Mouse (Mus musculus) hindbrain, embryonic 16.5 days (tissue): ENCODE results near the gene Treml2. TPM values are rescaled to one million over a fixed set of nuclear protein-coding genes. Genes with fewer than 3 reads are reported as not detected.
"Not testable (repeated sequence)": the region's sequence is repeated elsewhere in the genome, so short reads cannot be mapped to it uniquely, and the experiment has no call there.

Source experiments
- ATAC-seq: fragments of 200-750 bp; cut with Nextera tagmentation; 2 replicates; pipeline ENCODE4 v1.8.0; 2017; ENCODE audit warnings: moderate TSS enrichment, moderate library complexity
- H3K27ac ChIP-seq: fragments of 300-500 bp; sonication (generic); 2 replicates; pipeline ENCODE4 v1.5.1; 2014; ENCODE audit warnings: low read depth, mild to moderate bottlenecking, control low read depth, low read length, moderate library complexity
- H3K27me3 ChIP-seq: fragments of 300-500 bp; sonication (generic); replicated peaks from 2 replicates; pipeline ENCODE4 v1.6.1; 2014; ENCODE audit warnings: low read length; ENCODE audit not compliant: control insufficient read depth, insufficient read depth
- H3K36me3 ChIP-seq: fragments of 300-500 bp; sonication (generic); 2 replicates; pipeline ENCODE4 v1.6.1; 2014; ENCODE audit warnings: mild to moderate bottlenecking, low read length, moderate library complexity, mixed read lengths; ENCODE audit not compliant: control insufficient read depth, insufficient read depth
- H3K4me1 ChIP-seq: fragments of 300-500 bp; sonication (generic); 2 replicates; pipeline ENCODE4 v1.6.1; 2014; ENCODE audit warnings: low read depth, low read length; ENCODE audit not compliant: control insufficient read depth, insufficient read depth
- H3K4me2 ChIP-seq: fragments of 300-500 bp; sonication (generic); 2 replicates; pipeline ENCODE4 v1.6.1; 2014; ENCODE audit warnings: mild to moderate bottlenecking, low read length, control low read depth, moderate library complexity
- H3K4me3 ChIP-seq: fragments of 300-500 bp; sonication (generic); 2 replicates; pipeline ENCODE4 v1.5.1; 2014; ENCODE audit warnings: mild to moderate bottlenecking, low read length, control low read depth, moderate library complexity
- H3K9ac ChIP-seq: fragments of 300-500 bp; sonication (generic); 2 replicates; pipeline ENCODE4 v1.6.1; 2014; ENCODE audit warnings: low read depth, mild to moderate bottlenecking, control low read depth, low read length, moderate library complexity
- H3K9me3 ChIP-seq: fragments of 300-500 bp; sonication (generic); 2 replicates; pipeline ENCODE4 v1.6.1; 2014; ENCODE audit warnings: mild to moderate bottlenecking, low read length, moderate library complexity; ENCODE audit not compliant: control insufficient read depth
- WGBS: fragments of 180-500 bp; shearing (Covaris S2); extraction: QIAGEN DNeasy Blood & Tissue Kit; methylation state at CpG from one replicate; pipeline ENCODE4 v1.1.7; 2014; 5-methylcytosine and 5-hydroxymethylcytosine counted together
- polyA plus RNA-seq: library from polyadenylated mRNA; unstranded; fragments of >200 nt; fragmentation: Nextera tagmentation; extraction: Ambion mirVana; gene quantifications from 2 replicates; pipeline ENCODE4 v1.2.1, GENCODE M21; 2015

The Treml2 gene
- polyA plus RNA-seq, 1 experiment from 2014 or later: not detected

GRCm38 (mm10) chr17:48352976-48353375 lies 53.7 kb downstream of the Treml2 start:
- ATAC-seq, H3K4me3 ChIP-seq, H3K9me3 ChIP-seq, H3K4me2 ChIP-seq, H3K27ac ChIP-seq, H3K36me3 ChIP-seq, H3K4me1 ChIP-seq, H3K27me3 ChIP-seq, H3K9ac ChIP-seq: not testable (repeated sequence)
- WGBS: 56% methylated on average over 7 of the region's 7 CpGs

- 89% methylated on average over 3 of the region's 3 CpGs for WGBS
Measured at GRCm38 (mm10) chr17:48355822-48356221, 56.5 kb downstream of the Treml2 start.

GRCm38 (mm10) chr17:48357892-48358291 lies 58.6 kb downstream of the Treml2 start:
- H3K27ac ChIP-seq: no peak overlapping the region
- no peaks in the 10 kb centered on the region for H3K9me3 ChIP-seq
- H3K36me3 ChIP-seq: no peaks in the 10 kb centered on the region
- no peak overlapping the region for H3K9ac ChIP-seq
- no peak for ATAC-seq
- no peak overlapping the region for H3K4me3 ChIP-seq
- H3K27me3 ChIP-seq: no peaks in the 10 kb centered on the region
- 43% methylated on average over 2 of the region's 2 CpGs for WGBS
- no peak overlapping the region for H3K4me2 ChIP-seq
- no peaks in the 10 kb centered on the region for H3K4me1 ChIP-seq

More at GRCm38 (mm10) chr17:48355822-48356221, 56.5 kb downstream of the Treml2 start:
- no peak overlapping the region for H3K4me2 ChIP-seq
- no peaks in the 10 kb centered on the region for H3K4me1 ChIP-seq
- no peak overlapping the region for H3K4me3 ChIP-seq
- no peaks in the 10 kb centered on the region for H3K9me3 ChIP-seq
- H3K36me3 ChIP-seq: no peaks in the 10 kb centered on the region
- ATAC-seq: no peak
- no peaks in the 10 kb centered on the region for H3K27me3 ChIP-seq
- no peak overlapping the region for H3K27ac ChIP-seq
- no peak overlapping the region for H3K9ac ChIP-seq

GRCm38 (mm10) chr17:48359616-48360015 lies 60.3 kb downstream of the Treml2 start, which contains the start of gene Treml1:
Treml1 (plus strand) TSS chr17:48359916.
- no peaks in the 10 kb centered on the region for H3K4me1 ChIP-seq
- no peak within 1 kb of the TSS for H3K4me2 ChIP-seq
- H3K36me3 ChIP-seq: no peaks in the 10 kb centered on the region
- H3K9ac ChIP-seq: no peak within 1 kb of the TSS
- ATAC-seq: no peak
- H3K9me3 ChIP-seq: no peaks in the 10 kb centered on the region
- WGBS: 79% methylated on average over 7 of the region's 7 CpGs
- no peak within 1 kb of the TSS for H3K4me3 ChIP-seq
- H3K27me3 ChIP-seq: no peaks in the 10 kb centered on the region
- no peak within 1 kb of the TSS for H3K27ac ChIP-seq

- Histone ChIP-seq H3K36me3 (no peaks in the 10 kb centered on the region), H3K9me3 (no peaks in the 10 kb centered on the region), H3K4me1 (no peaks in the 10 kb centered on the region), H3K9ac (no peak overlapping the region), H3K4me2 (no peak overlapping the region), H3K27ac (no peak overlapping the region), H3K4me3 (no peak overlapping the region), H3K27me3 (no peaks in the 10 kb centered on the region)
- ATAC-seq: no peak
- WGBS: 89% methylated on average over 4 of the region's 4 CpGs
Measured at GRCm38 (mm10) chr17:48360462-48360861, 61.2 kb downstream of the Treml2 start.

Other genes with a start within 250 kb of the Treml2 start
- gene 1700067P10Rik, start 210.2 kb upstream of the Treml2 start, polyA plus RNA-seq: 0.24 TPM in 2 replicates
- gene 9830107B12Rik, start 153.2 kb upstream of the Treml2 start, polyA plus RNA-seq: not detected in 2 replicates
- 0.14 TPM in 1 of 2 replicates, not detected in the other for gene A530064D06Rik, start 132.2 kb upstream of the Treml2 start, polyA plus RNA-seq
- gene Trem1, start 66.7 kb upstream of the Treml2 start, polyA plus RNA-seq: not detected in 2 replicates
- gene Trem3, start 51.7 kb upstream of the Treml2 start, polyA plus RNA-seq: not detected in 2 replicates
- 0.17 and 0.59 TPM in 2 replicates for gene Treml4, start 35.2 kb upstream of the Treml2 start, polyA plus RNA-seq
- 0.06 and 0.14 TPM in 2 replicates for gene B430306N03Rik, start 16.6 kb downstream of the Treml2 start, polyA plus RNA-seq
- 4.5 and 6.7 TPM in 2 replicates for gene Trem2, start 46.9 kb downstream of the Treml2 start, polyA plus RNA-seq
- 0.49 and 0.76 TPM in 2 replicates for gene Treml1, start 60.4 kb downstream of the Treml2 start, polyA plus RNA-seq
- gene Nfya, start 110.4 kb downstream of the Treml2 start, polyA plus RNA-seq: 8.9 and 10.6 TPM in 2 replicates
- 33.2 and 34.3 TPM in 2 replicates for gene Oard1, start 110.5 kb downstream of the Treml2 start, polyA plus RNA-seq
- 0.88 and 4.2 TPM in 2 replicates for gene Apobec2, start 133.4 kb downstream of the Treml2 start, polyA plus RNA-seq
- gene Tspo2, start 152.0 kb downstream of the Treml2 start, polyA plus RNA-seq: 0.93 and 1.6 TPM in 2 replicates
- 0.15 and 0.39 TPM in 2 replicates for gene Unc5cl, start 155.4 kb downstream of the Treml2 start, polyA plus RNA-seq